Mouse (Mus musculus): ENCODE data around the gene Cyp4f18.

GRCm38 (mm10) chr8:71952489-71952888, 56.9 kb downstream of the Cyp4f18 start:
- no peak for TF ChIP-seq GATA1 (IDR thresholded peaks at IDR 0.05; ENCODE audit: low read length)
- no peak for TF ChIP-seq TAL1 (IDR thresholded peaks at IDR 0.05; ENCODE audit: low read length)
